10 mouse cellular contexts compared by ENCODE assay signal in genomic region chr11:65820280-65820679, GRCm38 (mm10). TPM values are rescaled to one million over a fixed set of nuclear protein-coding genes. Genes with fewer than 3 reads are reported as not detected.
A peak's percentile ranks its signal among the peaks of the same experiment; 100 is the strongest.
DNase-seq lines count a peak whose midpoint lies in the region; ATAC-seq and TF ChIP-seq lines count a peak whose summit lies in the region.
"Had no signal": no experiment of that assay in that cellular context is flagged by ENCODE, and none has a peak within 500 bp of the region (broad histone marks: within the 10 kb centered on the region; RNA-seq: fewer than 3 reads in every experiment).

No protein-coding gene starts in this region.

- no peaks in the 10 kb centered on the region for H3K27me3 ChIP-seq in forebrain, postnatal 0 days (ENCODE audit: insufficient read depth, low read length)
- no peaks in the 10 kb centered on the region for H3K27me3 ChIP-seq in midbrain, embryonic 13.5 days
- H3K27me3 ChIP-seq: embryonic facial prominence, embryonic 15.5 days had no signal

- H3K9ac ChIP-seq in forebrain, postnatal 0 days, result no peak overlapping the region
- no peak overlapping the region for H3K9ac ChIP-seq in midbrain, embryonic 13.5 days (replicated peaks)
- H3K9ac ChIP-seq: embryonic facial prominence, embryonic 15.5 days had no signal

- H3K4me3 ChIP-seq in forebrain, postnatal 0 days (ENCODE audit: low read depth, low read length), result no peak overlapping the region
- H3K4me3 ChIP-seq in midbrain, embryonic 13.5 days (replicated peaks), result no peak overlapping the region
- H3K4me3 ChIP-seq: embryonic facial prominence, embryonic 15.5 days; myocyte had no signal

- H3K4me2 ChIP-seq in forebrain, postnatal 0 days (ENCODE audit: low read depth), result no peak overlapping the region
- no peak overlapping the region for H3K4me2 ChIP-seq in midbrain, embryonic 13.5 days (replicated peaks)
- H3K4me2 ChIP-seq: embryonic facial prominence, embryonic 15.5 days had no signal

- peak; percentile 38 to 54 for DNase-seq in layer of hippocampus, postnatal 10 days (ENCODE audit: low spot score in 2 of 2)
- DNase-seq in layer of hippocampus, adult 8-10 months (ENCODE audit: low spot score in 2 of 2), result no peak
- peak; percentile 17 for DNase-seq in ZHBTc4 (ENCODE audit: low read depth, low spot score)
- DNase-seq in forebrain, postnatal 0 days, result peak; percentile 65
- no peak for DNase-seq in left cerebral cortex, adult 18-20 months (ENCODE audit: low spot score in 2 of 2)
- DNase-seq in layer of hippocampus, adult 9-11 months, result no peak
- DNase-seq in adrenal gland, adult 8-10 months, result no peak

- H3K4me1 ChIP-seq in forebrain, postnatal 0 days (ENCODE audit: insufficient read depth), result no peaks in the 10 kb centered on the region
- H3K4me1 ChIP-seq in midbrain, embryonic 13.5 days (replicated peaks), result peaks cover 3% of the 10 kb centered on the region; the same call in 1 of the 2 replicates

- H3K36me3 ChIP-seq in forebrain, postnatal 0 days (ENCODE audit: insufficient read depth), result peaks cover 34% of the 10 kb centered on the region
- peaks cover 59% of the 10 kb centered on the region for H3K36me3 ChIP-seq in midbrain, embryonic 13.5 days

- no peak overlapping the region for H3K27ac ChIP-seq in forebrain, postnatal 0 days (ENCODE audit: low read depth, low read length)
- no peak overlapping the region for H3K27ac ChIP-seq in midbrain, embryonic 13.5 days
- H3K27ac ChIP-seq: embryonic facial prominence, embryonic 15.5 days had no signal

- peak; percentile 78 for ATAC-seq in forebrain, postnatal 0 days
- ATAC-seq in midbrain, embryonic 13.5 days, result 0 out of 2 replicates have a peak, but pooled peaks have one; percentile 50

- H3K9me3 ChIP-seq in forebrain, postnatal 0 days (ENCODE audit: low read length), result no peaks in the 10 kb centered on the region
- no peaks in the 10 kb centered on the region for H3K9me3 ChIP-seq in midbrain, embryonic 13.5 days
- H3K9me3 ChIP-seq: embryonic facial prominence, embryonic 15.5 days had no signal

- WGBS in forebrain, postnatal 0 days, result 68% methylated on average over 5 of the region's 5 CpGs
- 70% methylated on average over 5 of the region's 5 CpGs for WGBS in midbrain, embryonic 13.5 days

- peak; percentile 84 for TF ChIP-seq CTCF in forebrain, postnatal 0 days (IDR thresholded peaks at IDR 0.05; ENCODE audit: low read depth)

RNA-seq across cellular contexts. Expression of gene Zkscan6, which starts 13.3 kb away (rescaled TPM):
- total RNA-seq in layer of hippocampus, postnatal 10 days (2021), result 10 to 100 TPM; 11.6 to 14.1 TPM
- 10 to 100 TPM; 14.6 to 16.0 (median 15.5) TPM for total RNA-seq in layer of hippocampus, adult 8-10 months (2022)
- total RNA-seq in forebrain, postnatal 0 days (2014; rRNA removed), result 17.2 and 18.3 TPM in 2 replicates
- 13.6 and 13.9 TPM in 2 replicates for polyA plus RNA-seq in forebrain, postnatal 0 days (2015; fragmentation: Nextera tagmentation; extraction: Ambion mirVana)
- 20.0 and 20.5 TPM in 2 replicates for polyA plus RNA-seq in midbrain, embryonic 13.5 days (2015; fragmentation: Nextera tagmentation; extraction: Ambion mirVana)
- 10 to 100 TPM; 13.6 TPM for total RNA-seq in left cerebral cortex, adult 18-20 months (2021)
- 10 to 100 TPM; 11.5 to 15.9 (median 13.2) TPM for total RNA-seq in adrenal gland, adult 8-10 months (2022)

RNA-seq across cellular contexts. Expression of gene Map2k4, which starts 32.2 kb away (rescaled TPM):
- total RNA-seq in layer of hippocampus, postnatal 10 days (2021), result 100 to 1,000 TPM; 210 to 233 TPM
- 100 to 1,000 TPM; 183 to 224 (median 205) TPM for total RNA-seq in layer of hippocampus, adult 8-10 months (2022)
- 153 and 157 TPM in 2 replicates for total RNA-seq in forebrain, postnatal 0 days (2014; rRNA removed)
- 83.5 and 111 TPM in 2 replicates for polyA plus RNA-seq in forebrain, postnatal 0 days (2015; fragmentation: Nextera tagmentation; extraction: Ambion mirVana)
- polyA plus RNA-seq in midbrain, embryonic 13.5 days (2015; fragmentation: Nextera tagmentation; extraction: Ambion mirVana), result 72.1 and 77.1 TPM in 2 replicates
- 100 to 1,000 TPM; 188 to 192 TPM for total RNA-seq in left cerebral cortex, adult 18-20 months (2021)
- 10 to 100 TPM; 45.2 to 49.8 (median 48.1) TPM for total RNA-seq in adrenal gland, adult 8-10 months (2022)

Comparison
In these comparisons a context has a peak if more than half of its experiments do, and no peak if none do; other contexts are left out.
1. DNase-seq: peak in layer of hippocampus, postnatal 10 days (2 of 2), ZHBTc4 (single experiment) and forebrain, postnatal 0 days (single experiment); none in layer of hippocampus, adult 8-10 months (0 of 2), left cerebral cortex, adult 18-20 months (0 of 2), layer of hippocampus, adult 9-11 months (single experiment) and adrenal gland, adult 8-10 months (single experiment).